Mouse (Mus musculus): ENCODE data around the gene Nf2. TPM values are rescaled to one million over a fixed set of nuclear protein-coding genes. Genes with fewer than 3 reads are reported as not detected.

Nf2 gene
- polyA plus RNA-seq, 1 experiment = 43.5 TPM

GRCm38 (mm10) chr11:4771756-4772155, 77.6 kb downstream of the Nf2 start:
- TF ChIP-seq POLR2A (IDR thresholded peaks at IDR 0.05; ENCODE audit: low read depth, low read length) (no peak), CTCF (IDR thresholded peaks at IDR 0.05; ENCODE audit: extremely low read depth, insufficient read length, insufficient replicate concordance, low read depth, low read length) (no peak)
- 82% methylated on average over 7 of the region's 7 CpGs for WGBS
- Histone ChIP-seq H3K36me3 (ENCODE audit: control insufficient read depth, insufficient read depth, low read length) (peaks cover 21% of the 10 kb centered on the region), H3K27me3 (ENCODE audit: control insufficient read depth, insufficient read depth, low read length) (no peaks in the 10 kb centered on the region), H3K27ac (ENCODE audit: insufficient read depth, low read depth, low read length) (no peak overlapping the region), H3K4me1 (ENCODE audit: control insufficient read depth, insufficient read depth, insufficient read length, low read length) (no peaks in the 10 kb centered on the region), H3K4me3 (ENCODE audit: low read depth, low read length) (no peak overlapping the region)

- H3K27me3 ChIP-seq (ENCODE audit: control insufficient read depth, insufficient read depth, low read length) = no peaks in the 10 kb centered on the region
- TF ChIP-seq POLR2A (IDR thresholded peaks at IDR 0.05; ENCODE audit: low read depth, low read length) (no peak), CTCF (IDR thresholded peaks at IDR 0.05; ENCODE audit: extremely low read depth, insufficient read length, insufficient replicate concordance, low read depth, low read length) (no peak)
- no peaks in the 10 kb centered on the region for H3K4me1 ChIP-seq (ENCODE audit: control insufficient read depth, insufficient read depth, insufficient read length, low read length)
- H3K27ac ChIP-seq (ENCODE audit: insufficient read depth, low read depth, low read length) = no peak overlapping the region
- WGBS = 94% methylated on average over 6 of the region's 6 CpGs
- no peak overlapping the region for H3K4me3 ChIP-seq (ENCODE audit: low read depth, low read length)
- peaks cover 14% of the 10 kb centered on the region for H3K36me3 ChIP-seq (ENCODE audit: control insufficient read depth, insufficient read depth, low read length)
Measured at GRCm38 (mm10) chr11:4769881-4770280, 79.5 kb downstream of the Nf2 start.

- no peaks in the 10 kb centered on the region for H3K4me1 ChIP-seq (ENCODE audit: control insufficient read depth, insufficient read depth, insufficient read length, low read length)
- H3K36me3 ChIP-seq (ENCODE audit: control insufficient read depth, insufficient read depth, low read length) = peaks cover 10% of the 10 kb centered on the region
- no peak overlapping the region for H3K4me3 ChIP-seq (ENCODE audit: low read depth, low read length)
- TF ChIP-seq POLR2A (IDR thresholded peaks at IDR 0.05; ENCODE audit: low read depth, low read length) (no peak), CTCF (IDR thresholded peaks at IDR 0.05; ENCODE audit: extremely low read depth, insufficient read length, insufficient replicate concordance, low read depth, low read length) (no peak)
- H3K27me3 ChIP-seq (ENCODE audit: control insufficient read depth, insufficient read depth, low read length) = no peaks in the 10 kb centered on the region
- 81% methylated on average over 7 of the region's 7 CpGs for WGBS
- no peak overlapping the region for H3K27ac ChIP-seq (ENCODE audit: insufficient read depth, low read depth, low read length)
Measured at GRCm38 (mm10) chr11:4769293-4769692, 80.0 kb downstream of the Nf2 start.

- no peaks in the 10 kb centered on the region for H3K4me1 ChIP-seq (ENCODE audit: control insufficient read depth, insufficient read depth, insufficient read length, low read length)
- no peak overlapping the region for H3K4me3 ChIP-seq (ENCODE audit: low read depth, low read length)
- WGBS = 84% methylated on average over 4 of the region's 4 CpGs
- peaks cover 10% of the 10 kb centered on the region for H3K36me3 ChIP-seq (ENCODE audit: control insufficient read depth, insufficient read depth, low read length)
- TF ChIP-seq CTCF (IDR thresholded peaks at IDR 0.05; ENCODE audit: extremely low read depth, insufficient read length, insufficient replicate concordance, low read depth, low read length) (no peak), POLR2A (IDR thresholded peaks at IDR 0.05; ENCODE audit: low read depth, low read length) (no peak)
- no peaks in the 10 kb centered on the region for H3K27me3 ChIP-seq (ENCODE audit: control insufficient read depth, insufficient read depth, low read length)
- H3K27ac ChIP-seq (ENCODE audit: insufficient read depth, low read depth, low read length) = no peak overlapping the region
Measured at GRCm38 (mm10) chr11:4768399-4768798, 80.9 kb downstream of the Nf2 start.

GRCm38 (mm10) chr11:4764476-4764875, 84.9 kb downstream of the Nf2 start:
- 64% methylated on average over 5 of the region's 5 CpGs for WGBS
- H3K4me1 ChIP-seq (ENCODE audit: control insufficient read depth, insufficient read depth, insufficient read length, low read length) = no peaks in the 10 kb centered on the region; the same call in 1 of the 2 replicates
- H3K27me3 ChIP-seq (ENCODE audit: control insufficient read depth, insufficient read depth, low read length) = no peaks in the 10 kb centered on the region
- no peak overlapping the region for H3K27ac ChIP-seq (ENCODE audit: insufficient read depth, low read depth, low read length)
- TF ChIP-seq POLR2A (IDR thresholded peaks at IDR 0.05; ENCODE audit: low read depth, low read length) (no peak), CTCF (IDR thresholded peaks at IDR 0.05; ENCODE audit: extremely low read depth, insufficient read length, insufficient replicate concordance, low read depth, low read length) (no peak)
- H3K36me3 ChIP-seq (ENCODE audit: control insufficient read depth, insufficient read depth, low read length) = 0 out of 2 replicates have a peak, but pooled peaks cover 2% of the 10 kb centered on the region
- H3K4me3 ChIP-seq (ENCODE audit: low read depth, low read length) = no peak overlapping the region

GRCm38 (mm10) chr11:4763631-4764030, 85.7 kb downstream of the Nf2 start:
- 19% methylated on average over 5 of the region's 5 CpGs for WGBS
- Histone ChIP-seq H3K36me3 (ENCODE audit: control insufficient read depth, insufficient read depth, low read length) (0 out of 2 replicates have a peak, but pooled peaks cover 1% of the 10 kb centered on the region), H3K4me1 (ENCODE audit: control insufficient read depth, insufficient read depth, insufficient read length, low read length) (no peaks in the 10 kb centered on the region; the same call in 1 of the 2 replicates), H3K4me3 (ENCODE audit: low read depth, low read length) (no peak overlapping the region), H3K27ac (ENCODE audit: insufficient read depth, low read depth, low read length) (no peak overlapping the region), H3K27me3 (ENCODE audit: control insufficient read depth, insufficient read depth, low read length) (no peaks in the 10 kb centered on the region)
- TF ChIP-seq CTCF (IDR thresholded peaks at IDR 0.05; ENCODE audit: extremely low read depth, insufficient read length, insufficient replicate concordance, low read depth, low read length) (no peak), POLR2A (IDR thresholded peaks at IDR 0.05; ENCODE audit: low read depth, low read length) (no peak)

- no peak overlapping the region for H3K27ac ChIP-seq (ENCODE audit: insufficient read depth, low read depth, low read length)
Measured at GRCm38 (mm10) chr11:4762511-4762910, 86.8 kb downstream of the Nf2 start.

More at GRCm38 (mm10) chr11:4762511-4762910, 86.8 kb downstream of the Nf2 start:
- no peak overlapping the region for H3K4me3 ChIP-seq (ENCODE audit: low read depth, low read length)
- H3K4me1 ChIP-seq (ENCODE audit: control insufficient read depth, insufficient read depth, insufficient read length, low read length) = no peaks in the 10 kb centered on the region; the same call in 1 of the 2 replicates
- H3K27me3 ChIP-seq (ENCODE audit: control insufficient read depth, insufficient read depth, low read length) = no peaks in the 10 kb centered on the region
- WGBS = 24% methylated on average over 2 of the region's 2 CpGs
- no peaks in the 10 kb centered on the region for H3K36me3 ChIP-seq (ENCODE audit: control insufficient read depth, insufficient read depth, low read length)
- TF ChIP-seq POLR2A (IDR thresholded peaks at IDR 0.05; ENCODE audit: low read depth, low read length) (no peak), CTCF (IDR thresholded peaks at IDR 0.05; ENCODE audit: extremely low read depth, insufficient read length, insufficient replicate concordance, low read depth, low read length) (no peak)
